Mouse (Mus musculus): Measurements from ENCODE around the gene Vps36. TPM values are rescaled to one million over a fixed set of nuclear protein-coding genes. Genes with fewer than 3 reads are reported as not detected.

Gene Vps36
- total RNA-seq (2023) = 10 to 100 TPM; 24.2 to 25.9 TPM

GRCm38 (mm10) chr8:22192660-22193431, at the start of gene Vps36:
Vps36 (plus strand) TSS chr8:22192809.

GRCm38 (mm10) chr8:22166080-22166603, 26.5 kb upstream of the Vps36 start, which contains the start of gene Nek3:
Nek3 (minus strand) TSS chr8:22166435.

GRCm38 (mm10) chr8:22185431-22186397, 6.9 kb upstream of the Vps36 start, which contains the start of gene Ckap2:
Ckap2 (minus strand) TSS chr8:22185819.

DNA sequence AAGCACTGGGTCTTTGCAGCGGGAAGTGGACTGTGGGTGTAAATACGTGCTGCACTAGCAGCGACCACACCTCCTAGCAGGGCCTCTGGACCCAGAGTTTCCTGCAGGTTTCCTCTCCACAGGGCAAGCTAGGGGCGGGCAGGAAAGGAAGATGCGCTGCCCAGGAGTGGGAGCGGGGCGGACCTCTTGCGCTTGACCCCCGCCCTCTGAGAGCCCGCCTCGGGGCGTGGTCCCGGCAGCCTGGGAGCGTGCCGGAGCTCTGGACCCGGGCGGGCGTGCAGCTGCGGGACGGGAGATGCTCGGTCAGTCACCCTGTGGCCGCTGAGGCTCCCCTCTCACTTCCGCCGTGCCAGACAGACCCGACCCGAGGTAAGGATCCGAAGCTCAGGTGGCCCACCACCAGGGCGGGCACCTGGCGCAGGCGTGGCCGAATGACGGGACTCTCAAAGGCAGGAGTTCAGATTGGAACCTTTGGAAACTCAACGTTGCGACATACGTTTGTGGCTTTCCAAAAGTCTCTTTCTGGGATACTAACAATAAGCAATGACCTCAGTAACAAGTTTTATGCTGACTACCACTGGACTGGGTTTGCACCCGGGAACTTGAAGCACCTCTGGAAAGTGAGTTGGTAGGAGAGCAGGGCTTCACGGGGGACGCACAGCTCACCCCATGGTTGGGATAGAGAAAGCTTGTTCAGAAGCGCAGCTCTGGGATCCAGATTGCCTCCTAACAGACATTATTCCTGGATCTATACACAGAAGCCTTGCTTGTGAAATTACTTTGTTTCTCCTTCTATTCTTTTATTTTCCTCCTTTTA, 34.7 kb downstream of the Vps36 start, which contains the start of gene Thsd1:
TSS of gene Thsd1 (plus strand) at position 253 of the 817 bp plus-strand sequence.

Other genes with a start within 250 kb of the Vps36 start
- not detected for gene Defb13, start 246.0 kb upstream of the Vps36 start, total RNA-seq (2023)
- gene Fam90a1a, start 234.1 kb upstream of the Vps36 start, total RNA-seq (2023) = not detected
- gene Ccdc70, start 223.0 kb upstream of the Vps36 start, total RNA-seq (2023) = not detected
- 1 to 10 TPM; 1.1 to 3.2 TPM for gene Atp7b, start 132.5 kb upstream of the Vps36 start, total RNA-seq (2023)
- 1 to 10 TPM; 6.8 to 7.3 TPM for gene Alg11, start 132.1 kb upstream of the Vps36 start, total RNA-seq (2023)
- gene Nek5, start 67.8 kb upstream of the Vps36 start, total RNA-seq (2023) = not detected
- gene Nek3, start 26.4 kb upstream of the Vps36 start, total RNA-seq (2023) = 1 to 10 TPM; 1.0 to 1.3 TPM
- 10 to 100 TPM; 16.8 to 18.5 TPM for gene Ckap2, start 7.0 kb upstream of the Vps36 start, total RNA-seq (2023)
- under 1 TPM; 0.24 to 0.66 TPM for gene Thsd1, start 34.5 kb downstream of the Vps36 start, total RNA-seq (2023)
- gene Tpte, start 90.6 kb downstream of the Vps36 start, total RNA-seq (2023) = not detected
- 1 to 10 TPM; 2.0 to 3.0 TPM for gene Slc25a15, start 205.8 kb downstream of the Vps36 start, total RNA-seq (2023)
- gene Mrps31, start 218.6 kb downstream of the Vps36 start, total RNA-seq (2023) = 1 to 10 TPM; 7.9 to 8.5 TPM

Data from neutrophil, adult 59 days (primary cell).